Mouse (Mus musculus): ENCODE measurements around the gene Mtch1.

- no peak for TF ChIP-seq POLR2AphosphoS5 (IDR thresholded peaks at IDR 0.05; ENCODE audit: insufficient replicate concordance, low read depth, low read length)
- TF ChIP-seq CTCF (IDR thresholded peaks at IDR 0.05; ENCODE audit: low read depth, low read length), result no peak
- no peak for TF ChIP-seq GATA2 (IDR thresholded peaks at IDR 0.05; ENCODE audit: borderline replicate concordance, low read depth, low read length)
- no peak for TF ChIP-seq TAL1 (conservative IDR thresholded peaks at IDR 0.05; ENCODE audit: low read depth, low read length)
Observed at GRCm38 (mm10) chr17:29378056-29378455, 30.3 kb upstream of the Mtch1 start.
